Mouse (Mus musculus) layer of hippocampus, adult 9-11 months (tissue): ENCODE data around the gene Med24.
"Not testable (repeated sequence)": the region's sequence is repeated elsewhere in the genome, so short reads cannot be mapped to it uniquely, and the experiment has no call there.

ENCODE experiments used
- DNase-seq: peaks from one replicate; pipeline ENCODE4 v3.0.0; 2022

Med24 gene

GRCm38 (mm10) chr11:98686976-98687375 lies 42.3 kb downstream of the Med24 start:
- no peak for DNase-seq

- DNase-seq: no peak
These were observed 43.6 kb downstream of the Med24 start for GRCm38 (mm10) chr11:98685642-98686041.

GRCm38 (mm10) chr11:98682811-98683210 lies 46.4 kb downstream of the Med24 start:
- no peak for DNase-seq

GRCm38 (mm10) chr11:98681786-98682745 lies 47.2 kb downstream of the Med24 start, which contains the start of gene Psmd3:
Gene Psmd3, plus strand, starts transcription at chr11:98682554.
- peak; percentile 97 for DNase-seq

- no peak for DNase-seq
These were observed 48.0 kb downstream of the Med24 start for GRCm38 (mm10) chr11:98681186-98681585.

- DNase-seq: not testable (repeated sequence)
These were observed 48.6 kb downstream of the Med24 start for GRCm38 (mm10) chr11:98680595-98680994.

GRCm38 (mm10) chr11:98680023-98680422 lies 49.2 kb downstream of the Med24 start:
- DNase-seq: no peak

GRCm38 (mm10) chr11:98675829-98676363 lies 53.3 kb downstream of the Med24 start:
- DNase-seq: no peak

GRCm38 (mm10) chr11:98673136-98673535 lies 56.1 kb downstream of the Med24 start:
- DNase-seq: not testable (repeated sequence)

- no peak for DNase-seq
These were observed 56.8 kb downstream of the Med24 start for GRCm38 (mm10) chr11:98672482-98672881.

- DNase-seq: no peak
These were observed 57.4 kb downstream of the Med24 start for GRCm38 (mm10) chr11:98671857-98672256.

- no peak for DNase-seq
These were observed 57.9 kb downstream of the Med24 start for GRCm38 (mm10) chr11:98671284-98671815.

- DNase-seq: no peak
These were observed 60.3 kb downstream of the Med24 start for GRCm38 (mm10) chr11:98668984-98669383.

GRCm38 (mm10) chr11:98664091-98664490 lies 65.1 kb downstream of the Med24 start, which contains the start of gene Gsdma:
Gene Gsdma, plus strand, starts transcription at chr11:98664351.
- DNase-seq: no peak

- DNase-seq: peak; percentile 65
These were observed 68.7 kb downstream of the Med24 start for GRCm38 (mm10) chr11:98660517-98660916.

GRCm38 (mm10) chr11:98655076-98655475 lies 74.2 kb downstream of the Med24 start:
- DNase-seq: peak; percentile 11
